Mouse (Mus musculus) kidney, embryonic 16.5 days (tissue): ENCODE data around the gene Cd47. TPM values are rescaled to one million over a fixed set of nuclear protein-coding genes. Genes with fewer than 3 reads are reported as not detected.

Experiments used
- ATAC-seq: fragments of 200-750 bp; cut with Nextera tagmentation; 2 replicates; pipeline ENCODE4 v1.8.0; 2017; ENCODE audit warnings: moderate TSS enrichment; ENCODE audit not compliant: low FRiP score, low TSS enrichment
- H3K27ac ChIP-seq: fragments of 300-500 bp; sonication (generic); 2 replicates; pipeline ENCODE4 v1.5.1; 2014; ENCODE audit warnings: low read length
- H3K27me3 ChIP-seq: fragments of 300-500 bp; sonication (generic); 2 replicates; pipeline ENCODE4 v1.6.1; 2014; ENCODE audit warnings: low read length, control low read depth, mixed read lengths; ENCODE audit not compliant: insufficient read depth
- H3K36me3 ChIP-seq: fragments of 300-500 bp; sonication (generic); 2 replicates; pipeline ENCODE4 v1.6.1; 2014; ENCODE audit warnings: low read length, control low read depth, mixed read lengths; ENCODE audit not compliant: insufficient read depth
- H3K4me1 ChIP-seq: fragments of 300-500 bp; sonication (generic); 2 replicates; pipeline ENCODE4 v1.6.1; 2014; ENCODE audit warnings: low read length, control low read depth, mixed read lengths; ENCODE audit not compliant: insufficient read depth
- H3K4me2 ChIP-seq: fragments of 300-500 bp; sonication (generic); replicated peaks from 2 replicates; pipeline ENCODE4 v1.6.1; 2014; ENCODE audit warnings: low read depth, low read length
- H3K4me3 ChIP-seq: fragments of 300-500 bp; sonication (generic); 2 replicates; pipeline ENCODE4 v1.5.1; 2014; ENCODE audit warnings: mild to moderate bottlenecking, low read length
- H3K9ac ChIP-seq: fragments of 300-500 bp; sonication (generic); replicated peaks from 2 replicates; pipeline ENCODE4 v1.6.1; 2014; ENCODE audit warnings: low read length
- H3K9me3 ChIP-seq: fragments of 300-500 bp; sonication (generic); 2 replicates; pipeline ENCODE4 v1.6.1; 2016; ENCODE audit warnings: low read length, control low read depth
- WGBS: fragments of 180-500 bp; shearing (Covaris S2); extraction: QIAGEN DNeasy Blood & Tissue Kit; methylation state at CpG from one replicate; pipeline ENCODE4 v1.1.7; 2014; 5-methylcytosine and 5-hydroxymethylcytosine counted together
- polyA plus RNA-seq: library from polyadenylated mRNA; unstranded; fragments of >200 nt; fragmentation: Nextera tagmentation; extraction: Ambion mirVana; gene quantifications from 2 replicates; pipeline ENCODE4 v1.2.1, GENCODE M21; 2015

The Cd47 gene
- polyA plus RNA-seq, 1 experiment from 2014 or later: 78.0 TPM

DNA sequence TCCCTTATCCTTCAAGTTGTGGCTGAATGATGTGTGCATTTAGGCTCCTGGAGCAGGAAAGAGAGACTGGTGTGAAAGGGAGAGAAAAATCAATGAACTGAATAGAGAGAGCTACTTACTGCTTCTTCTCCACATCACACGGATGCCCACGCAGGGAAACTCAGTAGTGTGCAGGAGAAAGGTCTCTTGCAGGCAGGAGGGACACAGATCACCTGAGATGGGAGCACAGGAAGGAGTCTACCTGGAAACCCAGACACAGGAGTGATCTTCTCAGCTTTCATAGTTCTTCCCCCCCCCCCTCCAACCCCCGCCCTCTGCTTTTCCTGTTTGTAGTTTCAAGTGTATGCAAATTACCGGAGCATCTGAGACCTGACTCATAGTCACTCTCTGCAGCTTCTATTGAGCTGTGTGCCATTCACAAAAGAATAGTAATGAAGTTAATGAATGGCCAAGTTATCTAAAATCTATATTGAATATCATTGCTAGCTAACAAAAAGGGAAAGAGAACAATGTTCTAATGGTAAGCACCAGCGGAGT lies 158.6 kb downstream of the Cd47 start:
- Histone ChIP-seq H3K27me3 (no peaks in the 10 kb centered on the region), H3K27ac (no peak overlapping the region), H3K4me3 (no peak overlapping the region), H3K36me3 (no peaks in the 10 kb centered on the region), H3K4me1 (peaks cover 5% of the 10 kb centered on the region; the same call in 1 of the 2 replicates), H3K4me2 (no peak overlapping the region), H3K9ac (no peak overlapping the region), H3K9me3 (no peaks in the 10 kb centered on the region)
- no peak for ATAC-seq
- WGBS: 84% methylated on average over 5 of the region's 5 CpGs

DNA sequence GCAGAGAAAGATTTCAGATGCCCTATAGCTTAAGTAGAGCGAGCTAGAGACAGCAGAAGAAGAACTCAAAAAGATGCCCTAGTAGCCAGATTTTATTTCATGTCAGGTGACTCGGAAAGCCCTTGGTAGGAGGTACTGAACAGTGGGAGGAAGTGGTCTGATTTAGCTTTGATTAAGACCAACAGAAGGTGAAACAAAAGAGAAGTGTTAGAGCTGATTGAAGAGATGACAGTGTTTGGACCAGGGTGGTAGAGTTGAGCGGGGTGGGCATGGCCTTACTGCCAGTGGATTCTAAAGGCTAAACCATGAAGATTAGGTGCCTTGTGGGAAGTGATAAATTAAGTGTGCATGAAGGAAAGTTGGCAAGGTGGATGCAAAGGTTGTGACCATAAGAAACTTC lies 162.0 kb downstream of the Cd47 start:
- Histone ChIP-seq H3K9me3 (no peaks in the 10 kb centered on the region), H3K27me3 (no peaks in the 10 kb centered on the region), H3K9ac (no peak overlapping the region), H3K4me1 (peaks cover 25% of the 10 kb centered on the region), H3K27ac (no peak overlapping the region), H3K4me3 (no peak overlapping the region), H3K36me3 (no peaks in the 10 kb centered on the region), H3K4me2 (no peak overlapping the region)
- WGBS: 86% methylated on average over 3 of the region's 3 CpGs
- ATAC-seq: no peak

DNA sequence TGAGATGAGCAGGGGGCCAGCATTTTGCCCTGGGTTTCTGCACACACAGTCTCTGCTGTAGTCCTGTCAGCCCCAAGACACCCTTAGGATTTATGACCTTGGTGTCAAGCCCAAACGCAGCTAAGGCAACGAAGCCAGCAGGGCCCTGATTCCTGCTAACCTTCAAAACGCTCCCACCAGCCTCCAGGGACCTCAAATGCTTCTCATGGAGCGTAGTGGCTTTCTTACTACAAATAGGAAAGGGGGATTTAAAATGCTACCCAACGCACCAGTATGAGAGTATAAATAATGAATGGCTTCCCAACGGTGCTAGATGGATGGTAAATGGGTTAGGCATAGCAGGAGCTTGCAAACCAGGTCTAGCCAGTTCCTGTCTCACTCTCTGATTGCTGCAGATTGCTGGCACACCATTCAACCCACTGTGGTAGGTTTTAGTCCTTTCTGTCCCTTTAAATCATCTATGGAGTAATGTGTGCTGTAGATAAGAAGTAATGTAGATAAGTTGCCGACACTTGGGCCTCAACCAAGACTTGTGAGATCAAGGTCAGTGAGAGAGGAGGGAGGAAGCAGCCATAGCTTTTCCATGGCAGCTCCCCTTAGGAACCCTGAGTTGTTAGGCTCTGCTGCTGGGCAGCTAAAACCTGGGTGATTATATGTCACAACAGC lies 164.1 kb downstream of the Cd47 start:
- Histone ChIP-seq H3K36me3 (no peaks in the 10 kb centered on the region), H3K27me3 (no peaks in the 10 kb centered on the region), H3K4me3 (no peak overlapping the region), H3K4me1 (peaks cover 29% of the 10 kb centered on the region), H3K4me2 (no peak overlapping the region), H3K9me3 (no peaks in the 10 kb centered on the region), H3K27ac (peak overlapping the region; percentile 29; the same call in 1 of the 2 replicates), H3K9ac (no peak overlapping the region)
- 31% methylated on average over 7 of the region's 7 CpGs for WGBS
- 0 out of 2 replicates have a peak, but pooled peaks have one; percentile 11 for ATAC-seq

Other genes starting within 250 kb of the Cd47 start
- gene Ift57, start 101.3 kb upstream of the Cd47 start, polyA plus RNA-seq: 28.3 and 31.5 TPM in 2 replicates